Mouse (Mus musculus) lung, embryonic 14.5 days (tissue): ENCODE results near the gene Pik3r1. TPM values are rescaled to one million over a fixed set of nuclear protein-coding genes. Genes with fewer than 3 reads are reported as not detected.

Experiments
- ATAC-seq: fragments of 200-750 bp; cut with Nextera tagmentation; 2 replicates; pipeline ENCODE4 v1.8.0; 2017; ENCODE audit warnings: mild to moderate bottlenecking, moderate TSS enrichment, moderate library complexity; ENCODE audit not compliant: insufficient read depth
- DNase-seq: peaks from one replicate; pipeline ENCODE4 v3.0.0-alpha.2; 2015
- H3K27ac ChIP-seq: fragments of 300-500 bp; sonication (generic); 2 replicates; pipeline ENCODE4 v1.5.1; 2014; ENCODE audit warnings: low read depth, mild to moderate bottlenecking, moderate library complexity
- H3K27me3 ChIP-seq: fragments of 300-500 bp; sonication (generic); 2 replicates; pipeline ENCODE4 v1.6.1; 2014; ENCODE audit warnings: low read length, control low read depth; ENCODE audit not compliant: insufficient read depth
- H3K36me3 ChIP-seq: fragments of 300-500 bp; sonication (generic); 2 replicates; pipeline ENCODE4 v1.6.1; 2014; ENCODE audit warnings: control low read depth; ENCODE audit not compliant: insufficient read depth
- H3K4me1 ChIP-seq: fragments of 300-500 bp; sonication (generic); 2 replicates; pipeline ENCODE4 v1.6.1; 2014; ENCODE audit warnings: antibody characterized with exemption, control low read depth; ENCODE audit not compliant: insufficient read depth
- H3K4me2 ChIP-seq: fragments of 300-500 bp; sonication (generic); 2 replicates; pipeline ENCODE4 v1.6.1; 2014; ENCODE audit warnings: mild to moderate bottlenecking
- H3K4me3 ChIP-seq: fragments of 300-500 bp; sonication (generic); 2 replicates; pipeline ENCODE4 v1.5.1; 2014; ENCODE audit warnings: low read depth, low read length
- H3K9ac ChIP-seq: fragments of 300-500 bp; sonication (generic); 2 replicates; pipeline ENCODE4 v1.6.1; 2014
- H3K9me3 ChIP-seq: fragments of 300-500 bp; sonication (generic); 2 replicates; pipeline ENCODE4 v1.6.1; 2016; ENCODE audit warnings: low read depth, low read length, control low read depth
- CTCF ChIP-seq: IDR thresholded peaks from 2 replicates; pipeline ENCODE4 v1.5.1; 2016; ENCODE audit warnings: antibody characterized with exemption, low read depth
- WGBS: fragments of 180-500 bp; shearing (Covaris S2); extraction: QIAGEN DNeasy Blood & Tissue Kit; methylation state at CpG from one replicate; pipeline ENCODE4 v1.1.7; 2014; 5-methylcytosine and 5-hydroxymethylcytosine counted together
- polyA plus RNA-seq: library from polyadenylated mRNA; unstranded; fragments of >200 nt; fragmentation: Nextera tagmentation; extraction: Ambion mirVana; gene quantifications from 2 replicates; pipeline ENCODE4 v1.2.1, GENCODE M21; 2014

Gene Pik3r1
- 33.4 and 36.5 TPM in 2 replicates for polyA plus RNA-seq

GRCm38 (mm10) chr13:101767809-101768629, at the start of gene Pik3r1:
TSS of gene Pik3r1 (minus strand) at chr13:101768217.
- Histone ChIP-seq H3K27ac (peak within 1 kb of the TSS; percentile 96), H3K36me3 (no peaks in the 10 kb centered on the region), H3K4me1 (peaks cover 15% of the 10 kb centered on the region), H3K4me3 (peak within 1 kb of the TSS; percentile 92), H3K4me2 (peak within 1 kb of the TSS; percentile 83), H3K27me3 (no peaks in the 10 kb centered on the region), H3K9ac (peak within 1 kb of the TSS; percentile 93), H3K9me3 (no peaks in the 10 kb centered on the region)
- no peak for TF ChIP-seq CTCF
- ATAC-seq (peak; percentile 96), DNase-seq (peak; percentile 94)
- under 1% methylated on average over 73 of the region's 76 CpGs for WGBS

- no peak overlapping the region for H3K27ac ChIP-seq
- H3K9me3 ChIP-seq = no peaks in the 10 kb centered on the region
- WGBS = 32% methylated on average over 10 of the region's 10 CpGs
- H3K27me3 ChIP-seq = no peaks in the 10 kb centered on the region
- H3K4me3 ChIP-seq = no peak overlapping the region
- DNase-seq (peak; percentile 50), ATAC-seq (no peak; the same call in 1 of the 2 replicates)
- no peak for TF ChIP-seq CTCF
- 0 out of 2 replicates have a peak, but pooled peaks cover 3% of the 10 kb centered on the region for H3K4me1 ChIP-seq
- no peak overlapping the region for H3K9ac ChIP-seq
- no peaks in the 10 kb centered on the region for H3K36me3 ChIP-seq
- H3K4me2 ChIP-seq = no peak overlapping the region
Observed at GRCm38 (mm10) chr13:101813267-101813900, 45.4 kb upstream of the Pik3r1 start.

DNA sequence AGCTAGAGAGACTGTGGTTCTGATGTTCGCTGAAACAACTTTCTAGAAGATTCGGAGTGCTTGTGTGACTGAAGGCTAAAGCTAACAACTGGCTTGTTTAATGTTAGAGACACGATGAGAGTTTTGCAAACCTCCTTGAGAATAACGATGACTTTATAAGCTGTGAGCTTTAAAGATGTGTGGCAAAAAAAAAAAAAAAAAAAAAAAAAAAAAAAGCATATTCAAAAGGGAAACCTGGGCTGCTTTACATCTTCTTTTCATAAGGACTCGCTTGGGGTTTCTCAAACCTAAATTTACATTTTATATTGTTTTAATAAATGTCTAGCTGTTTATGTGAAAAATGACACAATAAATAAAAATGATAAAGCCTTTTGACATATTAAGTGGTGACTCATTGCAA, 44.3 kb upstream of the Pik3r1 start:
- H3K27ac ChIP-seq = no peak overlapping the region
- no peaks in the 10 kb centered on the region for H3K36me3 ChIP-seq
- 0 out of 2 replicates have a peak, but pooled peaks cover 3% of the 10 kb centered on the region for H3K4me1 ChIP-seq
- H3K4me2 ChIP-seq = no peak overlapping the region
- H3K9me3 ChIP-seq = no peaks in the 10 kb centered on the region
- TF ChIP-seq CTCF = no peak
- 42% methylated on average over 5 of the region's 5 CpGs for WGBS
- ATAC-seq (no peak), DNase-seq (no peak)
- no peak overlapping the region for H3K9ac ChIP-seq
- no peaks in the 10 kb centered on the region for H3K27me3 ChIP-seq
- no peak overlapping the region for H3K4me3 ChIP-seq

GRCm38 (mm10) chr13:101811882-101812281, 43.9 kb upstream of the Pik3r1 start:
- 52% methylated on average over 9 of the region's 9 CpGs for WGBS
- Histone ChIP-seq H3K4me3 (no peak overlapping the region), H3K9ac (no peak overlapping the region), H3K4me1 (0 out of 2 replicates have a peak, but pooled peaks cover 3% of the 10 kb centered on the region), H3K36me3 (no peaks in the 10 kb centered on the region), H3K9me3 (no peaks in the 10 kb centered on the region), H3K27ac (no peak overlapping the region), H3K27me3 (no peaks in the 10 kb centered on the region), H3K4me2 (no peak overlapping the region)
- TF ChIP-seq CTCF = no peak
- ATAC-seq (peak; percentile 24; the same call in 1 of the 2 replicates), DNase-seq (peak; percentile 21)

DNA sequence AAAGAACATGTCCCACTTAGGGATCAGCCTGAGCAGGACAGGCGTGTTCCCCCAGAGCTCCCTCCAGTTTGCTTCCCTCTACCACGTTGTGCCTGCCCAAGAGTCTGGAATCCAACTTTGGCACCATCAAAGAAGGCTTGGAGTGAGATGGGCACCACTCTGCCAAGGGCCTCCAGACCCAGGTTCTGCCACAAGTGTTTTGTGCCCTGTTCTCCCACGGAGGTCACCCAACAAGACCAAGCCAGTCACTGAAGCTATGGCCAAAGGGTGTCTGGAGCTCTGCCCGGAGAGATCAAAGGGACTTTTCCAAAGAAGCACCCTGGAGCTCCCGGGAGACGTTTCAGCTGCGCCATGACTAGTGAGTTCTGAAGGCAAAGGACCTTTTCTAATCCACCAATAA, 42.6 kb upstream of the Pik3r1 start:
- TF ChIP-seq CTCF = no peak
- no peak overlapping the region for H3K4me2 ChIP-seq
- H3K36me3 ChIP-seq = no peaks in the 10 kb centered on the region
- DNase-seq (no peak), ATAC-seq (no peak)
- H3K9ac ChIP-seq = no peak overlapping the region
- 0 out of 2 replicates have a peak, but pooled peaks cover 3% of the 10 kb centered on the region for H3K4me1 ChIP-seq
- no peak overlapping the region for H3K4me3 ChIP-seq
- 84% methylated on average over 7 of the region's 7 CpGs for WGBS
- no peak overlapping the region for H3K27ac ChIP-seq
- no peaks in the 10 kb centered on the region for H3K27me3 ChIP-seq
- no peaks in the 10 kb centered on the region for H3K9me3 ChIP-seq

GRCm38 (mm10) chr13:101809796-101810195, 41.8 kb upstream of the Pik3r1 start:
- no peak overlapping the region for H3K4me2 ChIP-seq
- H3K9ac ChIP-seq = no peak overlapping the region
- no peak overlapping the region for H3K27ac ChIP-seq
- no peak for ATAC-seq
- no peak overlapping the region for H3K4me3 ChIP-seq
- 0 out of 2 replicates have a peak, but pooled peaks cover 3% of the 10 kb centered on the region for H3K4me1 ChIP-seq
- 74% methylated on average over 3 of the region's 3 CpGs for WGBS
- no peaks in the 10 kb centered on the region for H3K27me3 ChIP-seq
- no peaks in the 10 kb centered on the region for H3K9me3 ChIP-seq
- no peaks in the 10 kb centered on the region for H3K36me3 ChIP-seq
- no peak for TF ChIP-seq CTCF
- DNase-seq = no peak

DNA sequence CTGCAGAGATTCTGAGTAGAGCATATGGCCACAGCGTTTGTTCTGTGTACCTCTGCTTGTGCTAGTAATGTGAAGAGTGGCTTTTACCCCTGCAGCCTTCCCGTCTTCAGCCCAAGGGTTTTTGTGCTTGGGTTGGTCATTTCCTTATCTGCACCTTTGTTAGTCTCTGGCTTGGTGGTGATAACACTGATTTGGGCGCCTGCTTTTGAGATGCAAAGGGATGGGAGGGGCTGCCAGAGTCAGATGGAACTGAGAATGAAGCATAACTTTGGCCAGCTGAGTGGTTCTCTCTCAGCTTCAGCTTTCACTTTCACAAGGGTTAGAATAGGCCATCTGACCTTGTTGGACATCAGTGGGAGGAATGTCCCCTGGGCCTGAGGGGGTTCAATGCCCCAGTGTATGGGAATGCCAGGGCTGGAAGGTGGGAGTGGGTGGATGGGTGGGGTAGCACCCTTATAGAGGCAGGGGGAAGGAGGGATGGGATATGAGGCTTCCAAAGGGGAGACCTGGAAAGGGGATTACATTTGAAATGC, 37.6 kb upstream of the Pik3r1 start:
- H3K4me1 ChIP-seq = no peaks in the 10 kb centered on the region
- WGBS = 55% methylated on average over 3 of the region's 3 CpGs

More for the DNA sequence above, 37.6 kb upstream of the Pik3r1 start:
- H3K36me3 ChIP-seq = no peaks in the 10 kb centered on the region
- DNase-seq (no peak), ATAC-seq (no peak)
- no peaks in the 10 kb centered on the region for H3K9me3 ChIP-seq
- H3K9ac ChIP-seq = no peak overlapping the region
- H3K27ac ChIP-seq = no peak overlapping the region
- no peak overlapping the region for H3K4me2 ChIP-seq
- no peaks in the 10 kb centered on the region for H3K27me3 ChIP-seq
- H3K4me3 ChIP-seq = no peak overlapping the region
- no peak for TF ChIP-seq CTCF
